Mouse (Mus musculus): Measurements from ENCODE around the gene Tmco4. TPM values are rescaled to one million over a fixed set of nuclear protein-coding genes. Genes with fewer than 3 reads are reported as not detected.
A peak's percentile ranks its signal among the peaks of the same experiment; 100 is the strongest.
"Not testable (repeated sequence)": the region's sequence is repeated elsewhere in the genome, so short reads cannot be mapped to it uniquely, and the experiment has no call there.

Gene Tmco4
- total RNA-seq, 4 experiments from 2014 or later, result 2.3 to 5.4 (median 4.1) TPM

DNA sequence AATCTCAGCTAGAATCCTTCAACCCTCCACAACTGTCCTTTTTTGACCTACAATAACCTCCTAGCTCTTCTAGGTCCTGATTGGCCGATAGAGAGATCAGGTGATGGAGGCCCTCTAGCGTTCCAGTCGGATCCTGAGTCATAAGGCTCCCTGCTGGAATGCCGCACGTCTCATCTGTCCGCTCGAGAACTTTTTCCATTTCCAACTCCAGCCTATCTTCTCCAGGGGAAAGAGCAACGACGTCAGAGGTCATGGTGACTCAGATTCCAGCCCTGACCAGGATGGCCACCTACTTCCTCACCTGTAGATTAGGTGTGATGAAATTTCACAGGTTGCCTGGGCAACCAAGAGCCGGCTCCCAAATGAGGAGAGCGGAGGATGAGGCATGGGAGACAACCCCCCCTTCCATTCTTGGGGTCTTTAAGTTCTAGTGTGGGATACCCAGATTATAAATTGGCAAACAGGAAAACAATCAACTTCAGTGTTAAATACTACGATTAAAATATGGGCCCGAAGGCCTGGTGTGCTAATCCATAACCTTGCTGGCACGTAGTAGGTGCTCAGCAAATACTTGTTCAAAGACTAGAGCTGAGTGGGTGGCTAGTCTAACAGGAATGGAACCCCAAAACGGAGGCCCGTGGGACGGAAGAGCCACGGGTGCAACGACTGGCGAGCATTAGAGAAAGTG, 405 bp upstream of the Tmco4 start:
- DNase-seq (ENCODE audit: low spot score in 2 of 2), result peak in 1 of 2 experiments; percentile 28

DNA sequence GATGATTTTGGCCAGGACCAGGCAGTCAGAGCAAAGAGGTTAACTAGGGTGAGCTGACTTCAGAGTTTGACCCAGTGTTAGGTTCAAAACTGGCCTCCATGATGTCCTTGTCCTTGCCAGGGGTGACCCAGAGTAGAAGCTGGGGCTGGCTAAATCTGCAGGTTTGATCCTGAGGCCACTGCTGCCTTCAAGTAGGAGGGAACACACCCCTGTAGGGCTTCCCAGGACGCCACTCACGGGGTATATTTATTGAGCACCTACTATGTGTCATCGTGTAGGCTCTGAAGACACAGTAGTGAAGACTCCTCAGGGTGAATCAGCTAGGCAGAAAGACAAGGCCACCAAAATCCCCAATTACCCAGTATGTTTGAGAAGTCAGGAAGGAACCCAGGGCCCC, 1.0 kb downstream of the Tmco4 start:
- no peak for DNase-seq (ENCODE audit: low spot score in 2 of 2)

- DNase-seq (ENCODE audit: low spot score in 2 of 2), result not testable (repeated sequence)
These were observed 1.9 kb downstream of the Tmco4 start for GRCm38 (mm10) chr4:138974540-138974939.

DNA sequence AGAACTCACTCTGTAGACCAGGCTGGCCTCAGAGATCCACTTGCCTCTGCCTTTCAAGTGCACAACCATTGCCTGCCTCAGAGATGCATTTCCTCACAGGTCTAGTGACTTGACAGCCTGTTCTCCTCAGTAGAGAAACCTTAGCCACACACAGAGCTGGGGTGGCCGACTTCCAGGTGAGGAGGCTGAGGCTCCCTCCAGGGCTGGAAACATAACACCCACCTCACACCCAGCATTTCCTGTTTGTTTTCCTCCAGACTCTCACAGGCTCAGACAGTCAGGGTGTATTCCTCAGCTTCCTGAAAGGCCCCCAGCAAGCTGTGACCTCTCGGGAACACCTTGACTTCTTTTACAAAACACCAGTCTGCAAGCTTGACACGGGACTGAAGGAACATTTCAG, 2.5 kb downstream of the Tmco4 start:
- DNase-seq (ENCODE audit: low spot score in 2 of 2), result no peak

DNA sequence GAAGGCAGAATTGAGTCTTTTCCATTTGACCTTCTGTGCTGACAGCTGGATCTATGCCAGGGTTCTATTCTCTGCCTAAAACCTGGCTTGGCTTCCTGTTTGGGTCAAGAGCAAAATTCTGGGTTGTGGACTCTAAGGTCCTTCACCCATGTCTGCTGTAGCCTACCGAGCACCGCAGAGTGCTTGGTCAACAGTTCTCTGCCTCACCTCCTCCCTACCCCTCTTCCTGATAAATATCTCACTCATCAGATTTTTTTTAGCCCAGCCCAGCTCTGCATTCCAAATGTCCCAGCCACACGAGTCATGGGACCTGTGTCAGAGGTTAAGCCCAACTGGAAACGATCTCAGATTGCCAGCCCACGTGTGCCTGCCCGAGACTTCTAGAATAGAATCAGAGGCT, 3.4 kb downstream of the Tmco4 start:
- no peak for DNase-seq (ENCODE audit: low spot score in 2 of 2)

GRCm38 (mm10) chr4:138980021-138980420, 7.3 kb downstream of the Tmco4 start:
- DNase-seq (ENCODE audit: low spot score in 2 of 2), result no peak

DNA sequence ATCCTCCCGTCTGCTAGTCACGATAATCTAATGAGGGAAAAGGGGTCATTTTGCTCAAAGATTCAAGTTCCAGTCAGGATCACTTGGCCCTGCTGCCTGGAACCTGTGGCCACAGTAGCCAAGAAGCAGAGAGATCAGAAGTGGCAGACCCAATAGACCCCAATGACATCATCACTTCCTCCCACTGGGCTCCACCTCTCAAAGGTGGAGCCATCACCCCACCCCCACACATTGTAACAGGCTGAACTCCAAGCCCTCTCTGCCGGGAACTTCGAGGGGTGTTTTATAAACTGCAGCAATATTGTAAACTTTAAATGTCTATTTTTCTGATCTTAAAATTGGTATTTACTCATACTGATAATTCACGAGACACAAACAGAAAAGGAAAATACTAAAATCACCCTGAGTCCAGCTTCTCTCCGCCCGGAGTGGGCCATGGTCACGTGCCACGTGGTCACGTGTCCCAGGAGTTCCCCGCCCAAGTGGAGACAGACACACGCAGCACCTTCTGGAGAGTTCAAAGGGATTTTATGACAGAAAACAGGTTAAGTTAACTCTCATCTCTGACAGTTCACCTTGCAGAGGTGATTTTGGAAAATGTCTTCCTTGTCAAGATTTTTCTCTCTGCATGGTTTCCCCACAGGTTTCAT, 8.2 kb downstream of the Tmco4 start:
- no peak for DNase-seq (ENCODE audit: low spot score in 2 of 2)

DNA sequence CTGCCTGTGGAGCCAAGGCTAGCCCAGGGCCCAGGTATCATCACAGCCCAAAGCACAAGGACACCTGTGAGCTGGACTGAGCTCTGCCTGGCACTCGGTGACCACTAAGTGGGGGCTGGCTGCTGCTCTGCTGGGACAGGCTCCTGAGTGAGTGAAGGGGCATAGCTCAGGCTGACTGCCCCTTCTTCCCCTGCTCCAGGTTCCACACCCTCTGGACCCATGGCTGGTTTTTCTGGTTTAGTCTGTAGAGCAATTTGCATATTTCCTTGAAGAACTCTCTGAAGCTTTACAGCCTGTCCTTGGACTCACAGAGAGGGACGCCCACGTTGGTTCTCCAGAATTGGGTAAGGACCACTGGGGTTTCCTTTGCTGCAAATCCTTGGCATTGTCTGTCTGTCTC, 10.7 kb downstream of the Tmco4 start:
- DNase-seq (ENCODE audit: low spot score in 2 of 2), result no peak

GRCm38 (mm10) chr4:138984744-138985143, 12.1 kb downstream of the Tmco4 start:
- DNase-seq (ENCODE audit: low spot score in 2 of 2), result no peak

GRCm38 (mm10) chr4:138986280-138986679, 13.6 kb downstream of the Tmco4 start:
- no peak for DNase-seq (ENCODE audit: low spot score in 2 of 2)

DNA sequence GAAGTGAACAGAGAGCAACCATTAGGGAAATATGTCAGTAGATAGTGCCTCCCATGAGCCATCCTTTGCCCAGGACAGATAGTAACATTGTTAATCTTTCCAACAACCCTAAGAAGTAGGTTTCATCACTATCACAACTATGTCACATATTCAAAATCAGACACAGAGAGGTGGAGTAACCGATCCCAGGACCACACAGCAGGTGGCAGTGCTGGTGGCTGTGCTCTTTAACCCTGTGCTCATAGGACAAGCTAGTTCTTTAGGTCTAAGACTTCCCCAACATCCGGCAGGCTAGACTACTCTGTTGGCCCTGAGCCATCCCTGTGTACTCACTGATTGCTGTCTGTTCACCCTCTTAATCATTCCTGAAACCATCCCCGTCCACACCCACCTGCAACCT, 21.7 kb downstream of the Tmco4 start:
- no peak for DNase-seq (ENCODE audit: low spot score in 2 of 2)

DNA sequence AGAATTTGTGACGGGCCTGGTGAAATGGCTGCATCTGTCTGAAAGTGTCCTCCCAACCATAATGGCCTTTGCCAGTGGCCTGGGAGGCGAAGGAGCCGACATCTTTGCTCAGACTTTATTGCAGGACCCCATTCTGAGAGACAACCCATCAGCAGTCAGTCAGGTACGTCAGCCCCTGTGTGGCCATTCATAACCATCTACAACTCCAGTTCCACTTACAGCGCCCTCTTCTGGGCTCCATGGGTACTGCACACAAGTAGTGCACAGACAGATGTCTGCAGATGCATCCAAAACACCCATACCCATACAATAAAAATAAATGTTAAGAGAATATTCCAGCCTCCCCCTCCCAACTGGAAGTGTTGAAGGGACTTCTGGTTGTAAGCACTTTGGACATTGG, 23.7 kb downstream of the Tmco4 start:
- no peak for DNase-seq (ENCODE audit: low spot score in 2 of 2)

- DNase-seq (ENCODE audit: low spot score in 2 of 2), result no peak
These were observed 24.4 kb downstream of the Tmco4 start for GRCm38 (mm10) chr4:138997121-138997520.

GRCm38 (mm10) chr4:138998611-138999010, 25.9 kb downstream of the Tmco4 start:
- no peak for DNase-seq (ENCODE audit: low spot score in 2 of 2)

DNA sequence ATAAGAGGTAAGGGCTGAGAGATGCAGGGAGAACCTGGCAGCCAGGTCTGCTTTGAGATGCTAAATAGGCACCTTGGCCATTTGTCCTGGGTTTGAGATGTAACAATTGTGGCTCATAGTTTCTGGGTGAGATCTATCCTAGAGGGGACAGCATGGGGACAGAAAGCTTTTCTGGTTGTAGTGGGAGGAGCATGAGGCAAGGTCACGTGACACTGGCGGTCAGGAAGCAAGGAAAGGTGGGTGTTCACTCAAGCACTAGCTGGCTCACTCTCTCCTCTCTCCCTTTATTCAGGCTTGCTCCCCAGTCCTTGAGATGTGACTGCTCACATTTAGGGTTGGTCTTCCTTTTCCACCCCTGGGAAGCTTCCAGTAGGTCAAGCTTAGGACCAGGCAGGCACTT, 28.3 kb downstream of the Tmco4 start:
- no peak for DNase-seq (ENCODE audit: low spot score in 2 of 2)

- DNase-seq (ENCODE audit: low spot score in 2 of 2), result no peak
These were observed 28.7 kb downstream of the Tmco4 start for GRCm38 (mm10) chr4:139001433-139001832.

DNA sequence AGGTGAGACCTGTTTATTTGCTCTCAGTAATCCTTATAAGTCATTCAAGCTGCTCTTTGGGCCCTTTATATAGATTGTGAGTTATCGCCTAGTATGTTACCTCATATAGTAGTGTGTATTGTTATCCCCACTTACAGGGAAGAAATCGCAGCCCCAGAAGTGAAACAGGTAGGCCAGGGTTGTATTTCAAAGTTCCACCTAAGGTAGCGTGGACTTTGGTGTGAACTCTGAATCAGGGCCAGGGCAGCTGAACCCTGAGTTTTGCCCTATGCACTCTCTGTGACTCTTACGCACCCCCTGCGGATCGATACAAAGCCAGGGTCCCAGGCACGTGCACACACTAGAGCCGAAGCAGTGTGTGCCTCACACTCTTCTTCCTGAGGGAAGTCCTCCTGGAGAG, 31.4 kb downstream of the Tmco4 start:
- no peak for DNase-seq (ENCODE audit: low spot score in 2 of 2)

- no peak for DNase-seq (ENCODE audit: low spot score in 2 of 2)
These were observed 32.5 kb downstream of the Tmco4 start for GRCm38 (mm10) chr4:139005214-139005613.

GRCm38 (mm10) chr4:139007353-139007752, 34.7 kb downstream of the Tmco4 start:
- DNase-seq (ENCODE audit: low spot score in 2 of 2), result no peak

GRCm38 (mm10) chr4:139007981-139008536, 35.4 kb downstream of the Tmco4 start:
- no peak for DNase-seq (ENCODE audit: low spot score in 2 of 2)

- no peak for DNase-seq (ENCODE audit: low spot score in 2 of 2)
These were observed 38.6 kb downstream of the Tmco4 start for GRCm38 (mm10) chr4:139011201-139011702.

DNA sequence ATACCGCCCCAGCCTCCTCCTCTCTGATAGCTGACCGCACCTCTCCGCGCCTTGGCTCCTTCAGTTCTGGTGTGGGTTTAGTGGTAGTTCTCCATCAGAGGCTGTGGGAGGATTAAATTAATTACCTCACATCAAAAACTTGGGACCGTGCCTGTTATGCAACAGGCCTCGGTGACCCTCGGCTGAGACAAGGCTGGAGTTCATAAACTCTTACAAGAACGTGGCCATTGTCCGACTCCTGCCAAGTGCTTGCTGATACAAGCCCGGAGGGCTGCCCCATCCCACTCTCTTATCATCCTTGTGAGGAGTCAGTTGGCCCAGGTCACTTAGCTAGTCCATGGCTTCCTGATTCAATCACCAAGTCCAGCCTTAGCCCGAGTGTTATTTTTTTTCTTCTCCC, 40.6 kb downstream of the Tmco4 start:
- no peak for DNase-seq (ENCODE audit: low spot score in 2 of 2)

DNA sequence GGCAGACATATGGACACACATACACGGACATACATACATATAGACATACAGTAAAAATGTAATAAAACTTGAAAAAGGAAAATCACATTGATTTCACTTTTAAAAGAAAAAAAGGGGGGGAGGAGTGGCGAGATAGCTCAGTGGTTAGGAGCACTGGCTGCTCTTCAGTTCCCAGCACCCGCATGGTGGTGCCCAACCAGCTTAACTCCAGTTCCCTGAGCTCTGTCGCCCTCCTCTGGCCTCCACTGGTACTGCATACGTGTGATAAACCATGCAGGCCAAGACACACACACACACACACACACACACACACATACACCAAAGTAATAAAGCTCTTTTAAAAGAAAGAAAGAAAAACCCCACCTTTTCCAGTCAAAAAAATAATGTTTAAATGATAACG, 42.1 kb downstream of the Tmco4 start:
- no peak for DNase-seq (ENCODE audit: low spot score in 2 of 2)
